Mouse (Mus musculus) spleen, adult 2 months (tissue): ENCODE results near the gene Ptprb. TPM values are rescaled to one million over a fixed set of nuclear protein-coding genes. Genes with fewer than 3 reads are reported as not detected.

Experiments used
- DNase-seq, 2 experiments: peaks; one replicate each; pipeline versions ENCODE4 v3.0.0 to v3.0.0-alpha.2; 2012 to 2021; ENCODE audit warnings: low spot score in 2 of 2, low read depth in 1 of 2
- H3K27ac ChIP-seq: fragments of 200-500 bp; 2 replicates; pipeline ENCODE4 v1.5.1; 2012; ENCODE audit warnings: low read length, inconsistent platforms; ENCODE audit not compliant: insufficient read depth
- H3K27me3 ChIP-seq: fragments of 200-500 bp; 2 replicates; pipeline ENCODE4 v1.6.1; 2012; ENCODE audit warnings: mild to moderate bottlenecking, moderate library complexity, low read length, inconsistent platforms; ENCODE audit not compliant: control insufficient read depth, insufficient read depth
- H3K36me3 ChIP-seq: fragments of 200-500 bp; 2 replicates; pipeline ENCODE4 v1.6.1; 2012; ENCODE audit warnings: mild to moderate bottlenecking, low read length, inconsistent platforms; ENCODE audit not compliant: control insufficient read depth, insufficient read depth
- H3K4me1 ChIP-seq: fragments of 200-500 bp; 2 replicates; pipeline ENCODE4 v1.6.1; 2011; ENCODE audit warnings: inconsistent platforms; ENCODE audit not compliant: control insufficient read depth, insufficient read depth, insufficient read length
- H3K4me3 ChIP-seq: fragments of 200-500 bp; 2 replicates; pipeline ENCODE4 v1.5.1; 2011; ENCODE audit warnings: mild to moderate bottlenecking, inconsistent platforms; ENCODE audit not compliant: insufficient read depth, insufficient read length; ENCODE audit errors: extremely low read depth
- CTCF ChIP-seq: fragments of 200-500 bp; IDR thresholded peaks from 2 replicates; pipeline ENCODE4 v1.5.1; 2011; ENCODE audit warnings: mild to moderate bottlenecking, inconsistent platforms; ENCODE audit not compliant: insufficient read depth, insufficient read length, insufficient replicate concordance; ENCODE audit errors: extremely low read depth
- POLR2A ChIP-seq: fragments of 200-500 bp; IDR thresholded peaks from 2 replicates; pipeline ENCODE4 v1.6.1; 2011; ENCODE audit warnings: low read depth, low read length, inconsistent platforms
- WGBS: fragments of 180-500 bp; shearing (Covaris S2); methylation state at CpG from one replicate; pipeline ENCODE4 v1.1.7; 2018; 5-methylcytosine and 5-hydroxymethylcytosine counted together
- polyA plus RNA-seq: library from polyadenylated mRNA; depleted of rRNA; stranded (reverse); fragments of >200 nt; gene quantifications from 2 replicates; pipeline ENCODE4 v1.2.3, GENCODE M21; 2012

Ptprb gene
- polyA plus RNA-seq, 1 experiment: 5.7 TPM

DNA sequence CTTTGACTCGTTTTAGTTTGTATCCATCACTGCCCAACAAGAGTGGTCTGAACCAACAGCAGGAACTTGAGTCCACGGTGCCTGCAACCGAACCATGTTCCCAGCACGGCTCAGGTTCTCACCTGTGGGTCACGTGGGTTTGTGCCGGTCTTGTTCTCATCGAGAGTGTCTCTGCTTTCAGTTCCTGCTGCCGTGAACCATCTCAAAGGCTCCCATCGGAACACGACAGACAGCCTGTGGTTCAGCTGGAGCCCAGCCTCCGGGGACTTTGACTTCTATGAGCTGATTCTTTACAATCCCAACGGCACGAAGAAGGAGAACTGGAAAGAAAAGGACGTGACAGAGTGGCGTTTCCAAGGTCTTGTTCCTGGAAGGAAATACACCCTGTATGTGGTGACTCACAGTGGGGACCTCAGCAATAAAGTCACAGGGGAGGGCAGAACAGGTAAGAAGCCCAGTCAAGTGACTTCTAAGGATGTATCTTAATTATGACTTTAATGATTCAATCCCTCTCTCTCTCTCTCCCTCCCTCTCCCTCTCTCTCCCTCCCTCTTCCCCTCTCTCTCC lies 71.4 kb downstream of the Ptprb start:
- Histone ChIP-seq H3K27ac (no peak overlapping the region), H3K4me3 (no peak overlapping the region), H3K27me3 (no peaks in the 10 kb centered on the region), H3K4me1 (no peaks in the 10 kb centered on the region), H3K36me3 (no peaks in the 10 kb centered on the region)
- no peak for DNase-seq
- TF ChIP-seq POLR2A: no peak
- TF ChIP-seq CTCF: no peak
- WGBS: 86% methylated on average over 15 of the region's 15 CpGs

DNA sequence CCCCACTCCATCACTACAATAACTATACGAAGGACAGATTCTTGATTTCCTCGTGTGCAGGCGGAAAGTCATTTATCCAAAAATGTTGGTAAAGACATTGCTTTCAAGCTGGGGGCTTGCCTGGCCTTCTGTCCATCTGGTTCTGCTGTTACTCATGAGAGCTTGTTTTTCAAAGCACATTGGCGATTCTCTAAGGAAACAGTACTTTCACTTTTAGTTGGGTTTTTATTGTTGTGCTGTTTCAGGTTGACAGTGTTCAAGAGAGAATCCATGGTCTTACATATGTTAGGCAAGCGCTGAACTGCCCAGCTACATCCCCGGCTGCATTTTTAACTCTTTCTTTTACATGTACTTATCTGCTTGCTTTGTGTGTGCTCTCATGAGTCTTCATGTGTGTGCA lies 73.7 kb downstream of the Ptprb start:
- no peak for DNase-seq
- no peak overlapping the region for H3K4me3 ChIP-seq
- H3K36me3 ChIP-seq: no peaks in the 10 kb centered on the region
- no peaks in the 10 kb centered on the region for H3K4me1 ChIP-seq
- no peaks in the 10 kb centered on the region for H3K27me3 ChIP-seq
- WGBS: 86% methylated on average over 6 of the region's 6 CpGs
- TF ChIP-seq CTCF: no peak
- no peak for TF ChIP-seq POLR2A
- H3K27ac ChIP-seq: no peak overlapping the region

- no peak overlapping the region for H3K27ac ChIP-seq
- WGBS: 85% methylated on average over 13 of the region's 13 CpGs
- no peaks in the 10 kb centered on the region for H3K4me1 ChIP-seq
- TF ChIP-seq POLR2A: no peak
- no peak for TF ChIP-seq CTCF
- H3K36me3 ChIP-seq: no peaks in the 10 kb centered on the region
- no peak overlapping the region for H3K4me3 ChIP-seq
- H3K27me3 ChIP-seq: no peaks in the 10 kb centered on the region
- DNase-seq: no peak
Observed at GRCm38 (mm10) chr10:116350532-116350931, 75.2 kb downstream of the Ptprb start.

DNA sequence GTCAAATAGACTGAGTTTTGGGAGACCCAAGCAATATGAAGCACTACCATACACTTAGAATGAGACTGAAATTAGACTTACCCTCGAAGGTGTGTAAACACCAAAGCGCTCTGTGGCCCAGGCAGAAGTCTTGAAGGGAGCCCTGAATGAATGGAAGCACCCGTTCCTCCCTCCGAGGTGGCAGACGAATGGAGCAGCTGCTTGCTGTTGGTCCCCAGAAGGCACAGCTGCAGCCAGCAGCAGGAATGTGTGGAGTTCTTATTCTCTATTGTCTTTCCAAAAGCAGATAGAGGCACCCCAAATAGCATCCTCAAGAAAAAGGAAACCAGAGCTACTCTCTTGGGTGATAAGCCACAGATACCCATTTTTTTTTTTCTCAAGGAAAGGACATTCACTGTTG lies 79.0 kb downstream of the Ptprb start:
- Histone ChIP-seq H3K27ac (no peak overlapping the region), H3K4me1 (no peaks in the 10 kb centered on the region), H3K36me3 (no peaks in the 10 kb centered on the region), H3K27me3 (no peaks in the 10 kb centered on the region), H3K4me3 (no peak overlapping the region)
- 86% methylated on average over 5 of the region's 5 CpGs for WGBS
- no peak for DNase-seq
- TF ChIP-seq CTCF (no peak), POLR2A (no peak)

GRCm38 (mm10) chr10:116362181-116362580 lies 86.9 kb downstream of the Ptprb start:
- whole genome bisulfite sequencing: 92% methylated on average over 6 of the region's 6 CpGs
- Histone ChIP-seq H3K27ac (no peak overlapping the region), H3K27me3 (no peaks in the 10 kb centered on the region), H3K4me3 (no peak overlapping the region), H3K36me3 (no peaks in the 10 kb centered on the region), H3K4me1 (no peaks in the 10 kb centered on the region)
- TF ChIP-seq CTCF: no peak
- no peak for TF ChIP-seq POLR2A
- no peak for DNase-seq

- no peaks in the 10 kb centered on the region for H3K36me3 ChIP-seq
- no peak overlapping the region for H3K4me3 ChIP-seq
- DNase-seq: no peak
- no peak for TF ChIP-seq POLR2A
- TF ChIP-seq CTCF: no peak
- 94% methylated on average over 8 of the region's 8 CpGs for WGBS
- no peaks in the 10 kb centered on the region for H3K27me3 ChIP-seq
- H3K27ac ChIP-seq: no peak overlapping the region
- H3K4me1 ChIP-seq: no peaks in the 10 kb centered on the region
Observed at GRCm38 (mm10) chr10:116362645-116363044, 87.3 kb downstream of the Ptprb start.

GRCm38 (mm10) chr10:116364759-116365158 lies 89.4 kb downstream of the Ptprb start:
- no peak overlapping the region for H3K4me3 ChIP-seq
- 77% methylated on average over 7 of the region's 7 CpGs for WGBS
- no peaks in the 10 kb centered on the region for H3K36me3 ChIP-seq
- DNase-seq: no peak
- TF ChIP-seq POLR2A (no peak), CTCF (no peak)
- no peak overlapping the region for H3K27ac ChIP-seq
- H3K4me1 ChIP-seq: no peaks in the 10 kb centered on the region
- H3K27me3 ChIP-seq: no peaks in the 10 kb centered on the region
